Mouse (Mus musculus) bone marrow macrophage, adult 2 months (primary cell): ENCODE measurements at regions not wholly inside any gene's neighbourhood (a gene's known extent, or its start where the extent isn't known, plus 50 kb on each side); places are given as distances from the start of the nearest gene placed in this dataset.

Experiments used
- H3K27ac ChIP-seq: 2 replicates; pipeline ENCODE4 v1.5.1; 2012; ENCODE audit warnings: low read depth, low read length; ENCODE audit not compliant: insufficient read depth
- H3K4me1 ChIP-seq: 2 replicates; pipeline ENCODE4 v1.6.1; 2012; ENCODE audit warnings: low read length; ENCODE audit not compliant: control insufficient read depth, insufficient read depth
- H3K4me3 ChIP-seq: 2 replicates; pipeline ENCODE4 v1.5.1; 2012; ENCODE audit warnings: mild to moderate bottlenecking, low read length, moderate library complexity; ENCODE audit not compliant: insufficient read depth
- CTCF ChIP-seq: IDR thresholded peaks from 2 replicates; pipeline ENCODE4 v1.5.1; 2012; ENCODE audit warnings: low read depth, mild to moderate bottlenecking, low read length, moderate library complexity
- POLR2A ChIP-seq: IDR thresholded peaks from 2 replicates; pipeline ENCODE4 v1.6.1; 2012; ENCODE audit warnings: mild to moderate bottlenecking, low read depth, low read length, borderline replicate concordance

DNA sequence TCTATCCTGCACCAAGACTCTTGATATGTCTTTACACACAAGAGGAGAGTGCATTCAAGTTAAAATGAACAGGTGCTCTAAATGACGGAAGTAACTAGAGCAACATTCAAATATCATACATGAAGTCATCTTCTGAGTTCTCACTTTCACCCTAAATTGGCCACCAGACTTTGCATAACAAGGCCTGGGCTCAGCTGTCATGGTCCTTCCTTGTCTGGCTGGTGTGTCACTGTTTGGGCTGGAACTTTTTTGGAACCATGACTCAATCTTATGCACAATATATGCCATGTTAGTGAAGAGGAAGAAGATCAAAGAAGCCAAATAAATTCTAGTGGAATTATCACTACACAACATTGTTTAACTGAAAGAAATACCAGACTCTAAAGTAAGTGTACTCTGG lies 318.7 kb upstream of the BB014433 start:
- H3K4me1 ChIP-seq, result no peaks in the 10 kb centered on the region
- TF ChIP-seq CTCF, result no peak
- no peak for TF ChIP-seq POLR2A
- no peak overlapping the region for H3K27ac ChIP-seq
- no peak overlapping the region for H3K4me3 ChIP-seq

DNA sequence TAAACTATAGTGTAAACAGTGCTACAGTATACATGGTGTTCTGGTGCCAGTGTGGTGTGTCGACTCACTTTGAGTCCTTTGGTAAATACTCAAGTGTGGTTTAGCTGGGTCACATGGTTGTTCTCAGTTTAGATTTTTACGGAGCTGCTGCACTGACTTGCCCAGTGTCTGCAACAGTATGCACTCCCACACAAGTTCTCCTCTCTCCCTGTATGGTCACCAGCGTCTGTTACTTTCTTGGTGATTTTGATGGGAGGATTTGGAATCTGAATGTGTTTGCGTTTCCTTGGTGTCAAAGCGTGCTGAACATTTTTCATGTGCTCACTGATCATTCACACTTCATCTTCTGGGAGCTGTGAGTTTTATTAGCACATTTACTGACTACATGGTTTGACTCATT lies 298.3 kb upstream of the BB014433 start:
- TF ChIP-seq CTCF (no peak), POLR2A (no peak)
- Histone ChIP-seq H3K4me3 (no peak overlapping the region), H3K27ac (no peak overlapping the region), H3K4me1 (no peaks in the 10 kb centered on the region)

DNA sequence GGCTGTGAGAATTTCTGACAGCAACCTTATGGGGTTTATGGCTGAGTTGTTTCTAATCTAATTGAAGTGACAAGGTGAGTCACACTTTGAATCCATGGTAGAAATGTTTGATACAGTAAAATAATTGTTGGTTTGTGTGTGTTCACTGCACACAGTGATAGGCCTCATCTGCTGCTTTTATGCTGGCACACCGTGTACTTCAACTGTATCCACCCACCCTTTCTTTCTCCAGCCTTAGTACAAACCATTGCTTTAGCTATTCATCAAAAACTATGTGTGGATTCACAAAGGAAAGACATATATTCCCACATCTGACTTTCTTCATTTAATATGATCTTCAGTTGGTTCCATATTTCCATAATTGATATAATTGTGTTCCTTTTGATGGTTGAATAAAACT lies 297.7 kb upstream of the BB014433 start:
- TF ChIP-seq CTCF, result no peak
- TF ChIP-seq POLR2A, result no peak
- Histone ChIP-seq H3K4me1 (no peaks in the 10 kb centered on the region), H3K4me3 (no peak overlapping the region), H3K27ac (no peak overlapping the region)

DNA sequence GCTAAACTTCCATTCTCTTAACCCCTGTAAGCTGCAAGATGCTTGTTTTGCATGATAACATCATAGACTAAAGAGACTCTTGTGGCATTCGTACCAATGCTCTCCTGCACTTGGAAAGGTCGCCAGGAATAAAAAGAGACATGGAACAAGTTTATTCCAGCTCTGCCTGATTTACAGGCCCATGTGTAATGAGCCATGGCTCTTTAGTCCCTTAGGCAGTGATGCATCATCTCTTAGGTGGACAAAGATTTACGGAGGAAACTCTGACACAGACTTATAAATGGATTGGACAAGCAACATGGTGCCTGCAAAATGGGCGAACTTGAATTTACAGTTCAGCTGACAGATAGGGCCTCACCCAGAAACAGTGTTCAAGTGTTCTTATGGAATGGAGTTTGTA lies 288.7 kb upstream of the BB014433 start:
- Histone ChIP-seq H3K27ac (no peak overlapping the region), H3K4me1 (no peaks in the 10 kb centered on the region), H3K4me3 (no peak overlapping the region)
- TF ChIP-seq CTCF (no peak), POLR2A (no peak)

DNA sequence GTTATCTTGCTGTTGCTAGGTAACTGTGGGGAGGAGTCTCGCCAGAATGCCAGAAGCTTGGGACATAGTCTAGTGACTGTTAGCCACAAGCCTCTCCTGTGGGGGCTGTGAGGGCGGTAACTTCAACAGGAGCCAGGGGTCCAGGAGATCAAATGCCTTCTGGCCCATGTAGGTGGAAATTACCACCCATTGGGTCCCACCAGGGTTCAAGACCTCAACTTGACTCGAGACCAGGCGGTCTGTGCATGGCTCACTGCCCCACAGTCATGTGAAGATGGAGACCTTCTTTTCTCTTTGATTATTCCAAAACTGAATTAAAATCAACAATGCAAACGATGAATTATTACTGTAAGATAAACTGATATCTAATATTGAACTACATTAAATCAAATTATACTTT lies 281.4 kb upstream of the BB014433 start:
- H3K4me3 ChIP-seq, result no peak overlapping the region
- no peak for TF ChIP-seq CTCF
- no peak for TF ChIP-seq POLR2A
- no peak overlapping the region for H3K27ac ChIP-seq
- H3K4me1 ChIP-seq, result no peaks in the 10 kb centered on the region

DNA sequence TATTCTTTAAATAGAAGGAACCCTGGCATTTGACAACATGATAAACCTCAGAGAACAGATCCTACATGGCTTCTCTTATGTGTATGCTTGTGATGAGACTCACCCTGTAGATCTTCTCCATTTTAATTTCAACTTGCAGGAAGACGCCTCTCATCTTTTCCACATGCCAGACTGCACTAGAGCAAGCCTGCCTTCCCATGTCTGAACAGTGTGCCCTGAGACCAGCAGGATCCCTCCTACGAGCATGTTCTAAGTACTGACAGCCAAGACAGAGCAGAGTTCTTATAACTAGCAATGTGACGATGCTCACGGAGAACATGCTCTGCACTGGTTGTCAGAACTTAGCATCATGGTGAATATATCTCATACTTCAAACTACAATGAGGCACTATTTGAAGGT lies 277.5 kb upstream of the BB014433 start:
- Histone ChIP-seq H3K27ac (no peak overlapping the region), H3K4me1 (no peaks in the 10 kb centered on the region), H3K4me3 (no peak overlapping the region)
- no peak for TF ChIP-seq POLR2A
- no peak for TF ChIP-seq CTCF

DNA sequence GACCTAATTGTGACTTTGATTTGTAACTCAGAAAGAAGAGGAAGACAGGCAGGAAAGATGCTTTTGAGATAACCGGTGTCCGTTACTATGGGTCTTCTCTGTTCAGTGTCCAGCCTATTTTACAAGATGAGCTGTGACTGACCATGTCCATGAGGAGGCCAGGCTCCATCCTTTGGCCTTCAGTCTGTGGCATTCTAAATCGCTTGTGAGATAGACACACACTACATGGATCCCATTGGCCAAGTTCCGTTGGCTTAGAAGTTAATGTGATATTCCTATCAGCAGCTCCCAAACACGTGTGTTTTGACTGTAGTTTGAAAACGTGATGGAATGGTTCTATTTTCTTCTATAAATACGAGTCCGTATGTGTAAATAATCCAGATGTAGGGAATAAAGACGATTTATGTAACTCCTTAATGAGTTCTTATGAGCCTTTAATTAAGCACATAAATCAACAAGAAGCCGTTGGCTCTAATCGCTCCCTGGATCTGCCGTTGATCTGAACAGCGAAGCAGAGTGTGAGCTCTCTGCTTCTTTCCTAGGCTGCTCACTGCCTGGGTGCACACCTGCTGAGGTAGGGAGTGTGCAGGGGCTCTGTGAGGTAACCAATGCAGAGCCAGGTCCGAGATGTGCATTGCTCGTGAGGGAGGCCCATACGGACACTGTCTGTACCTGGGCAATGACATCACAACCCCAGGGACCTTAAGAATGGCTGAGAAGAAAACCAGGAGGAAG lies 272.4 kb upstream of the BB014433 start:
- Histone ChIP-seq H3K4me3 (no peak overlapping the region), H3K4me1 (no peaks in the 10 kb centered on the region), H3K27ac (no peak overlapping the region)
- TF ChIP-seq POLR2A (no peak), CTCF (no peak)

DNA sequence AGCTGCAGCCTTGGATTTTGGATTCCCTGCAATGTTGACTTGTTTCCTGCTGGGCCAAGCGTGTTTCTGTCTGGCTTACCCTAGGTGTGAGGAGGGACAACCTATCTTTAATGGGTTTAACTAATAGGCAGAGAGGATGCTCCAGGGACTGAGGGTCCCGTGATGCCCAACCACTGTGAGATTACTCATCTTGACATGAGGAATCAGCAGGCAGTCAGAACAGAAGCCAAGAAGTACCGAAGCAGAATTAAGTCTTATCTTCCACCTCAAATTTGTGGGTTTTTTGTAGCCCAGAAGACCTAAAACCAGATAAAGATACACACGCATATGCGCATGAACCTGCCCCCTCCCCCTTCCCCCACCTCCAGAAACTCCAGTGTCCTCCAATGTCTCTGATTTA lies 267.6 kb upstream of the BB014433 start:
- H3K4me1 ChIP-seq, result no peaks in the 10 kb centered on the region
- no peak overlapping the region for H3K27ac ChIP-seq
- H3K4me3 ChIP-seq, result no peak overlapping the region
- TF ChIP-seq POLR2A (no peak), CTCF (no peak)

DNA sequence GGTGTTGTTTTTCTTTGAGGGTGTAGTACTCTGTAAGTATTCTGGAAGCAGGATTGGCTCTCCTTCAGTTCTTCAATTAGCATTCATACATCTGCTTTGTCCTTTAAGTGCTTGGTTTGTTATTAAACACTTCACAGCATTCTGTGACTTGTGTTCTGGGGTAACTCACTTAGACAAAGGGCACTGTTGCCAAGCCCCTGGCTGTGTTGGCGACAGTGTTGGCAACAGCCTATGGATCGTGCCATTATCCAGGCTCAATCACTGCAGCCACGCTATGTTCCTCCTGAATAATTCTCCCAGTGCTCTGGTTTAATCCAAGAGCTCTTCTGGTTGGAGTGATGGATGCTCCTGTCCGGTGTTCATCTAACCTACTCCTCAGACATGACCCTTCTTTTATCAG lies 265.6 kb upstream of the BB014433 start:
- no peaks in the 10 kb centered on the region for H3K4me1 ChIP-seq
- no peak for TF ChIP-seq CTCF
- TF ChIP-seq POLR2A, result no peak
- no peak overlapping the region for H3K27ac ChIP-seq
- H3K4me3 ChIP-seq, result no peak overlapping the region

DNA sequence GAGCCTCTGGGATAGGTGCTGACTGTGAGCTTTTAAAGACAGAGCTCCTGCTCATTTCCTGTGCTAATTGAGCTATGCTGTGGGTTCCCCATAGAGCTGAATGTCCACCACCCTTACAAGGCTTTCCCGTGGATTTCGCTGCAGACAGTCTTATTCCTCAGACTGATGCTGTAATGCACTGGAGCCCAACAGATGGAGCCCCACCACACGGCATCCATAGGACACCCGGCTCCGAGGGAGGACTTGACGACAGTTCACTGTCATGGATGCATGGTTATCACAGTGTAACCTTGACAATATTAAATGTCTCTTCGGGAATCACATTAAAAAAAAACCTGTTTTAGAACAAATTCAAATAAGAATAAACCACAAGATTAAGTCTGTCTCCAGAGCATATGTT lies 265.2 kb upstream of the BB014433 start:
- TF ChIP-seq POLR2A (no peak), CTCF (no peak)
- H3K27ac ChIP-seq, result no peak overlapping the region
- no peaks in the 10 kb centered on the region for H3K4me1 ChIP-seq
- H3K4me3 ChIP-seq, result no peak overlapping the region

DNA sequence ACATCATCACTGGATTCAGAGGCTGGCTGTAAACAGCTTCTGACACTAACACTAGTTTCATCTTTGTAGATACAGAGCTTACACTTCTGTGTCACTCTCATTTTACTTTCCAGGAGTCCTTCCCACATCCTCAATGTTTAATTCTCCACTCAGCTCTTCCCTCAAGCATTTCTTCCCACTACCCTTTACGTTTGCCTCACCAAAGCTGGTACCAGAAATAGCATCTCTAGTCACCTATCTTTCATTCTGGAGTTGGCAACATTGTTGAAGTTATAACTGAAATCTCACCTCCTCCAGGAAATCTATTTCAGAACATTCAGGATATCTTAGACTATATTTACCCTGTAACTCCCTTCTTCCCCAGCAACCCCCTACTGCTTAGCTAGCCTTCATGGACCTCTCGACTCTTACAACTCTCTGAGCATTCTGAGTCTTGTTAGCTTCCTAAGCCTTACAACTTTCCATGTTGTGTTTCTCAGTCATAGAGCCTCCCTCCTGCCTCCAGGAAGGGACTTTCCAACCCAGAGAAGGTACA lies 258.3 kb upstream of the BB014433 start:
- Histone ChIP-seq H3K4me3 (no peak overlapping the region), H3K4me1 (no peaks in the 10 kb centered on the region), H3K27ac (no peak overlapping the region)
- TF ChIP-seq CTCF (no peak), POLR2A (no peak)

DNA sequence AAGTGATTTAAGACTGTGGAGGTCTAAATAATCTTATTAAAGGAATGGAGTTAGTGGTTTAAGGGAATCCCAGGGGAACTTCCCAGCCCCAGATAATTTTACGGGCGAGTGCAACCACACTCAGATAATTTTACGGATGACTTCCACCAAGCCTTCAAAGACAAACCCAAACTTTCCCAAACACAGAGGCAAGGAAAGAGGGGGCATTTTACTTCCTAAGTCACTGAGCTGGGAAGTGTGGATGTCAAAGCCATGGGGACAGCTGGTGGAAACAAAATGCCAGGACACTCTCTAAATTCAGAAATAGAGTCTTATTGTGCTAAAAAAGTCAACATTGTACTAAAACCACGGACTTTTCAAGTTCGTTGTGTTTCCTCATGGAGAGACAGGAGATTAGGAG lies 227.9 kb upstream of the BB014433 start:
- no peak for TF ChIP-seq CTCF
- TF ChIP-seq POLR2A, result no peak
- no peak overlapping the region for H3K4me3 ChIP-seq
- no peak overlapping the region for H3K27ac ChIP-seq

More for the DNA sequence above, 227.9 kb upstream of the BB014433 start:
- H3K4me1 ChIP-seq, result no peaks in the 10 kb centered on the region
